Mouse (Mus musculus) liver, embryonic 13.5 days (tissue): ENCODE data around the gene Med15. TPM values are rescaled to one million over a fixed set of nuclear protein-coding genes. Genes with fewer than 3 reads are reported as not detected.

Experiments used
- ATAC-seq: fragments of 200-750 bp; cut with Nextera tagmentation; 2 replicates; pipeline ENCODE4 v1.8.0; 2017; ENCODE audit warnings: low read depth, mild to moderate bottlenecking, moderate number of reproducible peaks, moderate library complexity
- DNase-seq: peaks from one replicate; pipeline ENCODE4 v3.0.0; 2022
- H3K27ac ChIP-seq: fragments of 300-500 bp; sonication (generic); 2 replicates; pipeline ENCODE4 v1.5.1; 2015; ENCODE audit warnings: moderate library complexity, mild to moderate bottlenecking, inconsistent platforms
- H3K27me3 ChIP-seq: fragments of 300-500 bp; sonication (generic); 2 replicates; pipeline ENCODE4 v1.6.1; 2015; ENCODE audit warnings: mild to moderate bottlenecking, inconsistent platforms
- H3K36me3 ChIP-seq: fragments of 300-500 bp; sonication (generic); 2 replicates; pipeline ENCODE4 v1.6.1; 2015; ENCODE audit warnings: mild to moderate bottlenecking, inconsistent platforms
- H3K4me1 ChIP-seq: fragments of 300-500 bp; sonication (generic); replicated peaks from 2 replicates; pipeline ENCODE4 v1.6.1; 2015; ENCODE audit warnings: inconsistent platforms
- H3K4me2 ChIP-seq: fragments of 300-500 bp; sonication (generic); 2 replicates; pipeline ENCODE4 v1.6.1; 2015; ENCODE audit warnings: inconsistent platforms, mild to moderate bottlenecking, moderate library complexity
- H3K4me3 ChIP-seq: fragments of 300-500 bp; sonication (generic); replicated peaks from 2 replicates; pipeline ENCODE4 v1.5.1; 2015; ENCODE audit warnings: mild to moderate bottlenecking, inconsistent platforms
- H3K9ac ChIP-seq: fragments of 300-500 bp; sonication (generic); 2 replicates; pipeline ENCODE4 v1.6.1; 2015; ENCODE audit warnings: mild to moderate bottlenecking, inconsistent platforms
- H3K9me3 ChIP-seq: fragments of 300-500 bp; sonication (generic); replicated peaks from 2 replicates; pipeline ENCODE4 v1.6.1; 2016; ENCODE audit warnings: inconsistent platforms
- WGBS: fragments of 180-500 bp; shearing (Covaris S2); methylation state at CpG from one replicate; pipeline ENCODE4 v1.1.7; 2015; ENCODE audit not compliant: insufficient replicate concordance; 5-methylcytosine and 5-hydroxymethylcytosine counted together
- polyA plus RNA-seq: library from polyadenylated mRNA; unstranded; fragments of >200 nt; fragmentation: Nextera tagmentation; extraction: Ambion mirVana; gene quantifications from 2 replicates; pipeline ENCODE4 v1.2.1, GENCODE M21; 2015

Med15 gene
- polyA plus RNA-seq, 1 experiment from 2014 or later, result 15.8 TPM

DNA sequence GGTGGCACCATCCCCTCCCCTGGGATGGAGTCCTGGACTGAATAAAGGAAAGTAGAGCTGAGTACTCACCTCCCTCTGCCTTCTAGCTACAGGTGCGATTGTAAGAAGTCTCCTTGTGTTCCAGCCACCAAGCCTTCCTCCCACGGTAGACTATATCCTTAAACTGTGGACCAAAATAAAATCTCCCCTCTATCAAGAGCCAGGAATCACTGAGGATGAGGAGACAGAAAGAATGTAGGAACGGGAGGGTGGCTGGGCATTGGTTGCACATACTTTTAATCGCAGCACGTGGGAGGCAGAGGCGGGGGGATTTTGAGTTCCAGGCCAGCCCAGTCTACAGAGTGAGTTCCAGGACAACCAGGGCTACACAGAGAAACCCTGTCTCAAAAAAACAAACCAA lies 260 bp downstream of the Med15 start:
- Histone ChIP-seq H3K27me3 (peaks cover 44% of the 10 kb centered on the region), H3K27ac (no peak overlapping the region), H3K36me3 (no peaks in the 10 kb centered on the region), H3K9me3 (no peaks in the 10 kb centered on the region), H3K4me3 (no peak overlapping the region), H3K4me1 (no peaks in the 10 kb centered on the region), H3K9ac (no peak overlapping the region), H3K4me2 (no peak overlapping the region)
- DNase-seq (no peak), ATAC-seq (no peak)
- WGBS, result 53% methylated on average over 6 of the region's 6 CpGs

GRCm38 (mm10) chr16:17732021-17732420 lies 670 bp downstream of the Med15 start:
- peaks cover 2% of the 10 kb centered on the region for H3K4me1 ChIP-seq
- H3K27me3 ChIP-seq, result peaks cover 44% of the 10 kb centered on the region
- no peak overlapping the region for H3K9ac ChIP-seq
- ATAC-seq (no peak), DNase-seq (no peak)
- no peak overlapping the region for H3K4me2 ChIP-seq
- no peaks in the 10 kb centered on the region for H3K36me3 ChIP-seq
- H3K4me3 ChIP-seq, result no peak overlapping the region
- 23% methylated on average over 3 of the region's 3 CpGs for WGBS
- no peak overlapping the region for H3K27ac ChIP-seq
- no peaks in the 10 kb centered on the region for H3K9me3 ChIP-seq

- Histone ChIP-seq H3K4me2 (no peak overlapping the region), H3K27me3 (peaks cover 33% of the 10 kb centered on the region)
These were observed 2.7 kb downstream of the Med15 start for GRCm38 (mm10) chr16:17729974-17730373.

DNA sequence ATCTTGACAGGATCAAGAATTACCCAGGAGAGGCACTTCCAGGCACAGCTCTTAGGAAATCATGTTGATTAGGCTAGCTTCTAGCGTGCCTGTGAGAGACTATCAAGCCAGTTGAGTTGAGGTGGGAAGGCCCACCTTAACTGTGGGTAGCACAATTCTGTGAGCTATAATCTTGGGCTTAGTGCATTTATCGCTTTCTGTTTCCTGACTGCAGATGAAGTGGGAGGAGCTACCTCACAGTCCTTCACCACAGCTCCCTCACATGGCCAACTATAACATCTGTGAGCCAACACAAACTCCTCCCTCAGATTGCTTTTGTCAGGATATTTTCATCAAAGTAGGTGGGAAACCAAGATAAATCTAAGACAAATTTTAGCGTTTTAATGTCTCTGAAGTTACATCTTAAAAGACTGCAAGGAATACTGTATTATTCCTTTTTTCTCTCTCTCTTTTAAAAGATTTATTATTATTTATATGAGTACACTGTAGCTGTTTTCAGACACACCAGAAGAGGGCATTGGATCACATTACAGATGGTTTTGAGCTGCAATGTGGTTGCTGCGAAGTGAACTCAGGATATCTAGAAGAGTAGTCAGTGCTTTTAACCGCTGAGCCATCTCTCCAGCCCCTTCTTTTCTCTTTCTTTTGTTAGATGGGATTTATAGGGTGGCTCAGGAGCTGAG lies 5.4 kb downstream of the Med15 start:
- peak; percentile 51 for DNase-seq
- Histone ChIP-seq H3K27me3 (peaks cover 7% of the 10 kb centered on the region; the same call in 1 of the 2 replicates), H3K27ac (no peak overlapping the region), H3K4me2 (peak overlapping the region; percentile 41), H3K4me3 (no peak overlapping the region), H3K36me3 (no peaks in the 10 kb centered on the region), H3K4me1 (peaks cover 9% of the 10 kb centered on the region), H3K9ac (peak overlapping the region; percentile 39; the same call in 1 of the 2 replicates), H3K9me3 (no peaks in the 10 kb centered on the region)
- ATAC-seq, result peak; percentile 39
- 10% methylated on average over 5 of the region's 5 CpGs for WGBS

More at GRCm38 (mm10) chr16:17729974-17730373, 2.7 kb downstream of the Med15 start:
- Histone ChIP-seq H3K9me3 (no peaks in the 10 kb centered on the region), H3K27ac (no peak overlapping the region), H3K4me1 (peaks cover 9% of the 10 kb centered on the region), H3K4me3 (no peak overlapping the region), H3K36me3 (no peaks in the 10 kb centered on the region), H3K9ac (no peak overlapping the region)
- ATAC-seq (no peak), DNase-seq (no peak)

GRCm38 (mm10) chr16:17724448-17724847 lies 8.2 kb downstream of the Med15 start:
- Histone ChIP-seq H3K27me3 (no peaks in the 10 kb centered on the region), H3K4me3 (no peak overlapping the region), H3K4me1 (peaks cover 26% of the 10 kb centered on the region), H3K9ac (no peak overlapping the region), H3K9me3 (no peaks in the 10 kb centered on the region), H3K4me2 (no peak overlapping the region), H3K27ac (no peak overlapping the region), H3K36me3 (peaks cover 4% of the 10 kb centered on the region; the same call in 1 of the 2 replicates)
- WGBS, result 79% methylated on average over 3 of the region's 3 CpGs
- no peak for DNase-seq
- ATAC-seq, result no peak

GRCm38 (mm10) chr16:17723325-17723626 lies 9.4 kb downstream of the Med15 start:
- 53% methylated on average over 1 of the region's 1 CpGs for WGBS
- Histone ChIP-seq H3K9ac (no peak overlapping the region), H3K27ac (no peak overlapping the region), H3K4me3 (peak overlapping the region; percentile 91), H3K36me3 (peaks cover 4% of the 10 kb centered on the region; the same call in 1 of the 2 replicates), H3K4me1 (peaks cover 26% of the 10 kb centered on the region), H3K4me2 (peak overlapping the region; percentile 84), H3K27me3 (no peaks in the 10 kb centered on the region), H3K9me3 (no peaks in the 10 kb centered on the region)
- ATAC-seq (no peak), DNase-seq (no peak)

DNA sequence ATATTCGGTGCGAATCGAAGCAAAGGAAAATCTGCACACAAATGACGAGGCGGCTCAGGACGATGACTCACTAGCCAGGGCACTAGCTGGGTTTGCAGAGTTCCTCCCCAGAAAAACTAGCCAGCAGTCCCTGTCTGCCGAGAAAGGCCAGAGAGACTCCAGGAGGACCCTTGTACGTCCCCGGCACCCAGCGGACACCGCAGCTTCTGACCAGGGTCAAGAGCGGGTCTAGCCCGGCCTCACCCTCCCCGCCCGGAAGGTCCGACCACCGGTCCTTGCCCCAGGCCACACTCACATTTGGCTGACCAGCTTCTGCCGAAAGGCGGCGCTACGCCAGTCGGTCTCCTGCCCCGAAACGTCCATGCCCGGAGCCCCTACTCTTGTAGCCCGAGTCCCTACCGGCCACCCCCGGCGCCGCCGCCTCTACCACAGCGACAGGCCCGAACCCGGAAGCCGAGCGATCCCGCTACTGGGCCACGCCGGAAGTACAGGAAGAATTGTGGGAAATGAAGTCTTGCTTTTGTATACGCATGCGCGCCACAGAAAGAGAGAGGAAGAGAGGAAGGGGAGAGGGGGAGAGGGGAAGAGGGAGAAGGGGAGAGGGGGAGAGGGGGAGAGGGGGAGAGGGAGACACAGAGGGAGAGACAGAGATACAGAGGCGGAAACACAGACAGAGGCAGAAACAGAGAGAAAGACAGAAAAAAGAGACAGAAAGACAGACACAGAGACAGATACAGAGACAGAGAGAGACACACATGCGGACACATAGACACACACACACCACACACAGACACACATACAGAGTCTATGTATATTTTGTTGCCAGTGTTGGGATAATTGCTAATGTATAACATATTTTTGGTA lies 10.0 kb downstream of the Med15 start:
- peak; percentile 86 for DNase-seq
- peak; percentile 84 for ATAC-seq
- Histone ChIP-seq H3K4me1 (peaks cover 32% of the 10 kb centered on the region), H3K4me3 (peak overlapping the region; percentile 91), H3K9me3 (no peaks in the 10 kb centered on the region), H3K4me2 (peak overlapping the region; percentile 84), H3K27me3 (no peaks in the 10 kb centered on the region), H3K9ac (peak overlapping the region; percentile 93), H3K27ac (peak overlapping the region; percentile 82), H3K36me3 (peaks cover 4% of the 10 kb centered on the region; the same call in 1 of the 2 replicates)
- 2% methylated on average over 44 of the region's 44 CpGs for WGBS

DNA sequence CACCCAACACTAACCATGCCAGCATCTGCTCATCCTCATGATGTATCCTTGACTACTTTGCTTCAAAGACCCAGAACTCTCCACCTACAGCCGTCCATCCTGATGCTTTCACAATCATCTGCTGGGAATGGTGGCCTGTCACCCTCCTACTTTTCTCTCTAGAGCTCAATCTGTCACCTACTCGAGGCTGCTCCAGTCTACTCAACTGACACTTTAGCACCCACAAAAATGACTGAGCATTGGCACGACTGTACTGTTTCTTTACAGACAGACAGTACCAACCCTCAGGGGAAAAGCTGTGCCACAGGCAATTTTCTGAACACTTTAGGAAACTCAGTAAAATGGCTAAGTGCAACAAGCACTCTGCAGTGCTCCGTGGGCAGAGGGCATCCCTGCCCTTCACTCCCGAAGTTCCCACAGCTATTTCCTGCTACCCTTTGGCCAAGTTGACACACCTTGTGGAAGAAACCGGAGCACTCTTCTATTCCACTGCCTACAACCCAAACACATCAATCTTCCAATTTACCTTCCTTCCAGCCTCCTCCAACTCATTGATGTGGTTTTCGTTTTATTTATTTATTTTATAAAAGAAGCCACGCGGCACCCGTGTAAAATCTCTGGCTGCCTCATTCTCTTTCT lies 10.8 kb downstream of the Med15 start:
- Histone ChIP-seq H3K27me3 (no peaks in the 10 kb centered on the region), H3K4me1 (peaks cover 36% of the 10 kb centered on the region), H3K4me3 (peak overlapping the region; percentile 91), H3K9ac (peak overlapping the region; percentile 93), H3K36me3 (peaks cover 4% of the 10 kb centered on the region; the same call in 1 of the 2 replicates), H3K27ac (peak overlapping the region; percentile 82), H3K4me2 (peak overlapping the region; percentile 84), H3K9me3 (no peaks in the 10 kb centered on the region)
- 2% methylated on average over 10 of the region's 10 CpGs for WGBS
- DNase-seq (no peak), ATAC-seq (no peak)

GRCm38 (mm10) chr16:17721114-17721808 lies 11.4 kb downstream of the Med15 start:
- Histone ChIP-seq H3K9ac (peak overlapping the region; percentile 93), H3K36me3 (peaks cover 4% of the 10 kb centered on the region; the same call in 1 of the 2 replicates), H3K4me1 (peaks cover 34% of the 10 kb centered on the region), H3K27ac (peak overlapping the region; percentile 82), H3K4me2 (peak overlapping the region; percentile 84), H3K4me3 (peak overlapping the region; percentile 91), H3K9me3 (no peaks in the 10 kb centered on the region), H3K27me3 (no peaks in the 10 kb centered on the region)
- 52% methylated on average over 9 of the region's 9 CpGs for WGBS
- DNase-seq, result no peak
- no peak for ATAC-seq

DNA sequence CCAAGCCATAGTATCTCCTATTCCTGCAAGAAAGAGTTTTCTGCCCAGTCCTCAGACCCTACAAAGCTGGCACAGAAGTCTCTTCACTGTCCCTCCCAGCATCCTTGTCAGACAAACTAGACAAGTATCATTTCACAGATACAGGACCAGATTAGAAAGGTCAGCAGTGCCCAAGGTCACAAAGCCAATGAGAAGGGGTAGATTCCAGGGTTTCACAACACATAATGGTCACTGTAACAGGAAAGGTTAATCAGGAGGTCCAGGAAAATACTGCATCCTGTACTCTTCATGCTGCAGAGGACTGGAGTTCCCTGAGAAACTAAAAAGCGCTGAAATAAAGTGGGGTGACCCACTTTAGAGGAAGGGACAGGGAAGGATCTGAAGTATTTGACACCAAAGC lies 14.9 kb downstream of the Med15 start:
- no peak overlapping the region for H3K4me2 ChIP-seq
- H3K9me3 ChIP-seq, result no peaks in the 10 kb centered on the region
- ATAC-seq (no peak), DNase-seq (no peak)
- no peak overlapping the region for H3K27ac ChIP-seq
- WGBS, result 85% methylated on average over 1 of the region's 1 CpGs
- peaks cover 8% of the 10 kb centered on the region; the same call in 1 of the 2 replicates for H3K36me3 ChIP-seq
- H3K4me1 ChIP-seq, result peaks cover 42% of the 10 kb centered on the region
- no peak overlapping the region for H3K9ac ChIP-seq
- H3K4me3 ChIP-seq, result no peak overlapping the region
- no peaks in the 10 kb centered on the region for H3K27me3 ChIP-seq

DNA sequence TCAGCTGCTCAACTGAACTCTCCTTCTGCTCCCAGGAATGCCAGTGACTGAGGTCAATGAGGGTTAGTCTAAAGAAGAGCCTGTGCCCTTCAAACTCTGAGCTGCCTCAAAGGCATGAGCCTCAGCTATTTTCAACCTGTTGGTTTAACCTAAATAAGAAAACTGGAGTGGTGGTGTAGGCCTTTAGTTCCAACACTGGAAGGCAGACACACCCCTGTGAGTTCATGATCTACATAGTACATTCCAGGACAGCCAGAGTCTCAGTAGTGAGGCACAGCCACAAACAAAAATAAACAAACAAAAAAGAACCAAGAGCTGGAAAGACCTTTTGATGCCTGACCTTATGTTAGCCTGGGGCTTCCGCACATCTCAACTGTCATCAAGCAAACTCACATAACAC lies 25.1 kb downstream of the Med15 start:
- H3K4me3 ChIP-seq, result no peak overlapping the region
- H3K9me3 ChIP-seq, result no peaks in the 10 kb centered on the region
- H3K4me1 ChIP-seq, result peaks cover 3% of the 10 kb centered on the region; the same call in 1 of the 2 replicates
- 94% methylated on average over 1 of the region's 1 CpGs for WGBS
- no peak for DNase-seq
- no peak overlapping the region for H3K4me2 ChIP-seq
- no peaks in the 10 kb centered on the region for H3K27me3 ChIP-seq
- no peak overlapping the region for H3K27ac ChIP-seq
- ATAC-seq, result no peak
- no peak overlapping the region for H3K9ac ChIP-seq
- H3K36me3 ChIP-seq, result peaks cover 13% of the 10 kb centered on the region
